Mouse (Mus musculus): ENCODE measurements around the gene Apool. TPM values are rescaled to one million over a fixed set of nuclear protein-coding genes. Genes with fewer than 3 reads are reported as not detected.
"Not testable (repeated sequence)": the region's sequence is repeated elsewhere in the genome, so short reads cannot be mapped to it uniquely, and the experiment has no call there.

Gene Apool
- polyA plus RNA-seq (2012; rRNA removed): 1.7 and 3.8 TPM in 2 replicates

DNA sequence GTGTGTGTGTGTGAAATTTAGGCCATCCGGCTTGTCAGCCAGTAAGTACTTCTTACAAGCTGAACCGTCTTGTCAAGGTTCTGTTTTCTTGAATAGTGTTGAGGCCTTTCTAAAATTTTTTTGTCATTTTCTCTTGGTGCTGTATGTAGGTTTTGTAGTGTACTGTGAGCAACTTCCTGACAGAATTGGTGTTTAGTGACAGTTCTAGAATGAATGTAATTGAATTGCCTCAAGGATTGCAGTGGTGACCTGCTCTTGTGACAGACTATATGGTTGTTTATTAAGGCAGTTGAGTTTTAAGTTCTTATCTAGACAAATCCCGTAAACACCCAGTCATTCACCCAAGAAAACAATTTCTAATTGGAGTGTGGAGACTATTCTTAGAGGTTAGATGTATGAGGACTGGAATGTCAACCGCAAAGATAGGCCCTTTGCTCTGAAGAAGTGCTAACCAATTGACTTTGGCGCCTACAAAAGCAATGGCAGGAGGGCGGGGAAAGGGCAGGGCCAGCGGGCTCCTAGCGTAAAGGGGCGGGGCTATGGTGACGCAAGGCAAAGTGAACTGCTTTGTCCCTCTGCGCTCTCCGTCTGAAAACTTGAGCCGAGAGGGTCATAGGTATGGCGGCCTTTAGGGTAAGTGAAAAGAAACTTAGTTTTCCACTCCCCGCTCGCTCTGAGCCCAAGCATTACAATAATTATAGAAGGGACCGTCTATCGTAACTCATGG, at the start of gene Apool:
Gene Apool, plus strand, starts transcription at position 531 of the 727 bp plus-strand sequence.
- 29% methylated on average over 18 of the region's 18 CpGs for WGBS
- no peak for TF ChIP-seq CTCF (IDR thresholded peaks at IDR 0.05; ENCODE audit: insufficient read depth, low read length)
- TF ChIP-seq POLR2A (IDR thresholded peaks at IDR 0.05; ENCODE audit: borderline replicate concordance, extremely low read depth, low read depth, low read length): peak; percentile 24; the same call in 1 of the 2 replicates
- peak; percentile 87 for DNase-seq
- H3K4me1 ChIP-seq (ENCODE audit: control insufficient read depth, insufficient read depth, low read length): no peaks in the 10 kb centered on the region
- H3K4me3 ChIP-seq (replicated peaks; ENCODE audit: extremely low read depth, low read depth, low read length): peak within 1 kb of the TSS; percentile 72

- Histone ChIP-seq H3K4me3 (replicated peaks; ENCODE audit: extremely low read depth, low read depth, low read length) (no peak overlapping the region), H3K4me1 (ENCODE audit: control insufficient read depth, insufficient read depth, low read length) (no peaks in the 10 kb centered on the region)
- WGBS: 68% methylated on average over 1 of the region's 1 CpGs
- DNase-seq: no peak
- no peak for TF ChIP-seq CTCF (IDR thresholded peaks at IDR 0.05; ENCODE audit: insufficient read depth, low read length)
- TF ChIP-seq POLR2A (IDR thresholded peaks at IDR 0.05; ENCODE audit: borderline replicate concordance, extremely low read depth, low read depth, low read length): no peak
Observed at GRCm38 (mm10) chrX:112273550-112273949, 37.6 kb upstream of the Apool start.

- TF ChIP-seq CTCF (IDR thresholded peaks at IDR 0.05; ENCODE audit: insufficient read depth, low read length): no peak
- TF ChIP-seq POLR2A (IDR thresholded peaks at IDR 0.05; ENCODE audit: borderline replicate concordance, extremely low read depth, low read depth, low read length): no peak
- peak overlapping the region; percentile 72 for H3K4me3 ChIP-seq (replicated peaks; ENCODE audit: extremely low read depth, low read depth, low read length)
- WGBS: 10% methylated on average over 12 of the region's 12 CpGs
Observed at GRCm38 (mm10) chrX:112311531-112311887, 375 bp downstream of the Apool start.

GRCm38 (mm10) chrX:112312094-112312493, 960 bp downstream of the Apool start:
- WGBS: 61% methylated on average over 1 of the region's 1 CpGs
- no peak for DNase-seq
- H3K4me1 ChIP-seq (ENCODE audit: control insufficient read depth, insufficient read depth, low read length): no peaks in the 10 kb centered on the region
- TF ChIP-seq POLR2A (IDR thresholded peaks at IDR 0.05; ENCODE audit: borderline replicate concordance, extremely low read depth, low read depth, low read length): no peak
- no peak for TF ChIP-seq CTCF (IDR thresholded peaks at IDR 0.05; ENCODE audit: insufficient read depth, low read length)
- peak overlapping the region; percentile 72 for H3K4me3 ChIP-seq (replicated peaks; ENCODE audit: extremely low read depth, low read depth, low read length)

More at GRCm38 (mm10) chrX:112311531-112311887, 375 bp downstream of the Apool start:
- no peak for DNase-seq
- no peaks in the 10 kb centered on the region for H3K4me1 ChIP-seq (ENCODE audit: control insufficient read depth, insufficient read depth, low read length)

DNA sequence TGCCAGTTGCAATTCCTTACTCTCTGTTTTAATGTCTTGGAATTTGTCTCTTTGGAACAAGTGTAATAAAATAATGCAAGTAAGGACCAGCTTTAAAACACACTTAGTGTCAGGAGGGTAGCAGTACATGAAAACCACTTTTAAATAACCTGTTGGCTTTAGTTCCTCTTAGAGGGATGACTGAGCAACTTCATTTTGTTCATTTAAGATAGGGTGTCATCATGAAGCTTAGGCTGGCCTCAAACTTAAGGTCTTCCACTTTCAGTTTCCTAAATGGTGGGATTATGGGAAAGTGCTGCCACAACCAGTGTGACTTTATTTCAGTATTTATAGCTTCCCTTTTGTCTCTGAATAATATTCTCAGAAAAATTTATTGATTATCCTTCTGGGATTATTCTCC, 9.1 kb downstream of the Apool start:
- TF ChIP-seq POLR2A (IDR thresholded peaks at IDR 0.05; ENCODE audit: borderline replicate concordance, extremely low read depth, low read depth, low read length): no peak
- TF ChIP-seq CTCF (IDR thresholded peaks at IDR 0.05; ENCODE audit: insufficient read depth, low read length): no peak
- H3K4me3 ChIP-seq (replicated peaks; ENCODE audit: extremely low read depth, low read depth, low read length): no peak overlapping the region
- H3K4me1 ChIP-seq (ENCODE audit: control insufficient read depth, insufficient read depth, low read length): no peaks in the 10 kb centered on the region
- no peak for DNase-seq

DNA sequence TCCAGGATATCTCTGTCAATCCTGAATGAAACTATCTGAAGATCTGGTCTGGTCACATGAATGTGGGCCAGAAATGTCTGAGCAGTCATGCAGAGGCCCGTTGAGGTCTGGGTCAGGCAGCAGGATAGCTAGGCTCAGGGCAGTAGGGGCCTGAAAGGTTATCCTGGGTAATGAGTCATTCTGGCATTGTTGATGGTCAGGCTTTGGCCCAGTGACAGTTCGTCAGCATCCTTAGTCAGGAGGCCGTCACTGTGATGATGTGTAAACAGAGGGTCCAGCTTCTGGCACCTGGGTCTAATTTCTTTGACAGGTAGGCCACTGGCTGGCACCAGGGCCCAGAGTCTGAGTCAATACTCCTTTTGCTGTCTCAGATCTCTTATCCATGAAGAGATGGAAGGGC, 28.4 kb downstream of the Apool start:
- TF ChIP-seq CTCF (IDR thresholded peaks at IDR 0.05; ENCODE audit: insufficient read depth, low read length): no peak
- no peak overlapping the region for H3K4me3 ChIP-seq (replicated peaks; ENCODE audit: extremely low read depth, low read depth, low read length)
- WGBS: 57% methylated on average over 3 of the region's 3 CpGs
- H3K4me1 ChIP-seq (ENCODE audit: control insufficient read depth, insufficient read depth, low read length): no peaks in the 10 kb centered on the region
- DNase-seq: no peak

DNA sequence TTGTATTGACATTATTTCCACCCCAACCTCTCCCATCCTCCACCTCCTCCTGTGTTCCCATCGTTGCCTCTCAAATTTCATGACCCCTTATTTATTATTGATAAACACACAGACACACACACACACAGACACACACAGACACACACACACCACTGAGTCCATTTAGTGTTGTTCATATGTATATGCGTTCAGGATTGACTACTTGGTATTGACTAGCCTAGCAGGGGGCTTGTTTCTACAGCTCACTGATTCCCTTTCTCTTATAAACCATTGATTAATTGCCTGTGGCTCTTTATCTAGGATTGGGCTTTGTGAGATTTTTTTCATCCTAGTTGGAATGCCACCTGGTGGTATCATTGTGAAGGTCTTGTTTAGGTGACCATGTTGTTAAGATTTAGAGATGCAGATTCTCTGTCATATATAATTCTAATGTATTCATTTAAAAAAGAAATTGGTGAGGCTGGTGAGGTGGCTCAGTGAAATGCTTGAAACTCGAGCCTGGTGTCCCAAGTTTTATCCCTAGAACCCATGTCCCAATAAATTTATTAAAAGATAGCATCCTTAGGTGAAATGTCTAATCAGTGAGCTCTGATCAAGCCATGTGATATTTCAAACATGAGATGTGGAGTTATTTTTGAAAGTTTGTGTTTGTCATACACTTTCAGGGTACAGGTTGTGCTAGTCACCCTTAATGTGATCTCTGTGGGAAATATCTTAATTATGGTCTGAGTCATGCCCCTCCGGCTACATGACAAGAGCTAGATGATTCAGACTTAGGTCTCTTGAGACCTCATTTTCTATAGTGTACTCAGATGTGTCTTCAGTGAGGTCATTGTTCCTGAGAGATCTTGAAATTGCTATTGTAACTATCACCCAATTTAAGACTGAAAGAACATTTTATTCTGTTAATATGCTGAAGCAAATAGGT, 36.6 kb downstream of the Apool start:
- TF ChIP-seq POLR2A (IDR thresholded peaks at IDR 0.05; ENCODE audit: borderline replicate concordance, extremely low read depth, low read depth, low read length) (no peak), CTCF (IDR thresholded peaks at IDR 0.05; ENCODE audit: insufficient read depth, low read length) (no peak)
- Histone ChIP-seq H3K4me1 (ENCODE audit: control insufficient read depth, insufficient read depth, low read length) (no peaks in the 10 kb centered on the region), H3K4me3 (replicated peaks; ENCODE audit: extremely low read depth, low read depth, low read length) (no peak overlapping the region)
- DNase-seq: no peak
- 62% methylated on average over 4 of the region's 4 CpGs for WGBS

GRCm38 (mm10) chrX:112348395-112348791, 37.3 kb downstream of the Apool start:
- no peak for DNase-seq
- WGBS: 40% methylated on average over 3 of the region's 3 CpGs
- Histone ChIP-seq H3K4me1 (ENCODE audit: control insufficient read depth, insufficient read depth, low read length) (no peaks in the 10 kb centered on the region), H3K4me3 (replicated peaks; ENCODE audit: extremely low read depth, low read depth, low read length) (no peak overlapping the region)
- TF ChIP-seq CTCF (IDR thresholded peaks at IDR 0.05; ENCODE audit: insufficient read depth, low read length) (no peak), POLR2A (IDR thresholded peaks at IDR 0.05; ENCODE audit: borderline replicate concordance, extremely low read depth, low read depth, low read length) (no peak)

DNA sequence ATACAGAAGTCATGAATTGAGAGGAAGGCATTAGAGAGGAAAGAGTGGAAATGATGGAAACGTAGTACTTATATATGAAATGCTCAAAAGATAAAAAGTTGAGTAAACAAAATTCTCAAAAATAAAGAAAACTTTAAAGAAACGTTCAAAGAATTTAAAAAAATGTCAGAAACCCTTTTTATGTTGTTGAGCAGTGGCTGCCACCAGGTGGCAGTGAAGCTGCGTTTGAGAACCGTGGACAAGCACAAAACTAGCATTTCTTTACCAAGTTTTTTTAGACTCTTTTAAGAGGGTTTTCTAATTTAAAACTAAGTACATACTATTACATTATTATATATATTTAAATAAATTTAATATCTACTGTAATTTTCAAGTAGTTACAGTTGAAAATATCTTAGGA, 57.3 kb downstream of the Apool start:
- 32% methylated on average over 4 of the region's 4 CpGs for WGBS
- Histone ChIP-seq H3K4me3 (replicated peaks; ENCODE audit: extremely low read depth, low read depth, low read length) (no peak overlapping the region), H3K4me1 (ENCODE audit: control insufficient read depth, insufficient read depth, low read length) (no peaks in the 10 kb centered on the region)
- no peak for DNase-seq
- TF ChIP-seq CTCF (IDR thresholded peaks at IDR 0.05; ENCODE audit: insufficient read depth, low read length) (0 out of 2 replicates have a peak, but pooled peaks have one; percentile 26), POLR2A (IDR thresholded peaks at IDR 0.05; ENCODE audit: borderline replicate concordance, extremely low read depth, low read depth, low read length) (no peak)

- H3K4me3 ChIP-seq (replicated peaks; ENCODE audit: extremely low read depth, low read depth, low read length); H3K4me1 ChIP-seq (ENCODE audit: control insufficient read depth, insufficient read depth, low read length): not testable (repeated sequence)
- 77% methylated on average over 5 of the region's 5 CpGs for WGBS
- peak; percentile 29 for DNase-seq
Observed at GRCm38 (mm10) chrX:112370577-112371410, 59.7 kb downstream of the Apool start.
